Mouse (Mus musculus) liver, adult (tissue): Measurements from ENCODE around the gene Aqp8.
A peak's percentile ranks its signal among the peaks of the same experiment; 100 is the strongest.

Source experiments
- GATA4 ChIP-seq: IDR thresholded peaks from 2 replicates; pipeline ENCODE4 v1.6.1; 2014; ENCODE audit warnings: mild to moderate bottlenecking, low read length; ENCODE audit not compliant: insufficient replicate concordance

Aqp8 gene

DNA sequence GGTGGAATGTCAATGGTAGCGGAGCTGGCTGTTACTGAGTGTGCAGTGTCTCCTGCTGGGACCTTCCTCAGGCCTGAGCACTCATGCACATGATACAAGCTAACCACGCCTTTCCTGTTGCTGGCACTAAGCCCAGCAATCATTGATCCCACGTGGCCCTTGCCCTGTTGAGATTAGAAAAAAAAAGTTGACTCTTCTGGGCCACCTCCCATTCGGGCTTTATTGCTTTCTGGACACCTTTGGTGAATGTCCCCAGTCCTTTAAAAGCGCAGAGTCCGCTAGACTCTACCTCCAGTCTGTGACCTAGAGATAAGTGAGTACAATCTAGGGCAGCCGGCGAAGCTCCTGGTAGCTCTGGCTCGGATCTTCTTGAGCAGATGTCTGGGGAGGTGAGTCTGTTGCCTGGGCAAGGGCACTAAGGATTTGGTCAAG, at the start of gene Aqp8:
Gene Aqp8 (plus strand): TSS at position 222 of the 432 bp plus-strand sequence.
- peak; percentile 58; the same call in 1 of the 2 replicates for TF ChIP-seq GATA4

DNA sequence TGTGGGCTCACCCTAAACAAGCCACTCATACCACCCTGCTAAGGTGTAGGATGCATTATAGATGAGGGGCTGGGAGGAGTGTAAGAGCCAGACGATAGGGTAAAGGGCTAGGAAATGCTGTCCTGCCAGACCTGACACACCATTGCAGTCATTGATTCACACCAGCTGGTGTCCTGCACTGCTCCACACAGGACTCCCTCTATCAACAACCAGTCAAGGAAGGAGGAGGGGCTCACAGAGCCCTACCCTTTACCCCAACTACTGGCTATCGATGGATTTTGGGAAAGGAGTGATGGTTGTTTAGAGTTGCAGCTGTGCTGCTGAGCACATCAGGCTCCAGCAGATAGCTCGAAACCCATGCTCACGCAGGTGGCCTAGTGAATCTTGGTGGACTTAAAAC, 45.3 kb upstream of the Aqp8 start:
- TF ChIP-seq GATA4, result no peak

DNA sequence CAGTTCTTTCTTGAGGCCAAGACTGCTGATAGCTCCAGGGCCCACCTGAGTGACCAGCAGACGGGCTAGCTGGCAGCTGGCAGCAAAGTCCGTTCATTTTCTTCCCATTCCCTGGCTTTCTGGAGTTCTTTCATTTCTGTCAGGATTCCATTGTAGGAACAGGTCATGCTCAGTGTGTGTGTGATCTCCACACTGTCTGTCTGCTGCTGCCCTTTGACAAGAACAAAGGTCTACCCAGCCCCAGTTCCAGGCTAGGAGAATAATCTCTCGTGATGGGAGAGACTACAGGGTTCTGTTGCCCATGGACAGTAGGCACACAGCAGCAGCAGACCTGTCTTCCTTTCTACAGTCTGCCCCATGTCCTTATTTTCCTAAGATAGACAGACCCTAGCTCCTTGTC, 44.4 kb upstream of the Aqp8 start:
- no peak for TF ChIP-seq GATA4

DNA sequence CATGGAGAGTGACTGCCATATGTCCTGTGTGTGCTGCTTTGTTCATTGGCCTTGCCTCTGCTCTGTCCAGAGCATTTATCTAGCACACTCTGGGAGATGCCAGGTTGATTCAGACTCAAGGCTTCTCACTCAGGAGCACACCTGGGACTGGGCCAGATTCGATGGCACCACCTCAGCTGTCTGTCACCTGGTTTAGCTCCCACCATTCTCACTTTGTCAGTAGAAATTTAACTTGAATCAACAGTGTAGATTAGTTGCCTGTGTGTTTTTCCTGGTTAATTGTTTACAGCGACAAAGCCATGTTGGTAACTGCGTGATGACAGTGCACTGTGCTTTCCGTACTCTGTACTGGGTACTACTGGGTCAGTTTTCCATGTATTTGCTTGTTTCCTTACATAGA, 42.1 kb upstream of the Aqp8 start:
- TF ChIP-seq GATA4, result no peak

DNA sequence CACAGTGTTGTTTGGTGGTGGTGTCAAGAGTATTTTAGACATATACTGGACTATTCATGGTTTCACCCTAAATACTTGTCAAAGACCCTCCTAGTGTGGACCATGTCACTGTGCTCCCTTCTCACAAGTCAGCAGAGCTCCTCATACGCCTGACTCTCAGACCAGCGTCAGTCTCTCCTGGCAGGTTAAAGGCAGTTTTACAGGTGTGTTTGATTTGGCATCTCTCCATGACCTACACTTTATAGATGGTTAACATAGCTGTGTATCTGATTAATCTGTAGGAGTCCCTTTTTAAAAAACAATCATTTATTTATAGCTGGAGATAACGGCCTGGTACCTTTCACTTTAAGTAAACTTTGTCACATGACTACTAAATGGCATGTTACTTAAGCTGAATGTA, 40.1 kb upstream of the Aqp8 start:
- no peak for TF ChIP-seq GATA4

DNA sequence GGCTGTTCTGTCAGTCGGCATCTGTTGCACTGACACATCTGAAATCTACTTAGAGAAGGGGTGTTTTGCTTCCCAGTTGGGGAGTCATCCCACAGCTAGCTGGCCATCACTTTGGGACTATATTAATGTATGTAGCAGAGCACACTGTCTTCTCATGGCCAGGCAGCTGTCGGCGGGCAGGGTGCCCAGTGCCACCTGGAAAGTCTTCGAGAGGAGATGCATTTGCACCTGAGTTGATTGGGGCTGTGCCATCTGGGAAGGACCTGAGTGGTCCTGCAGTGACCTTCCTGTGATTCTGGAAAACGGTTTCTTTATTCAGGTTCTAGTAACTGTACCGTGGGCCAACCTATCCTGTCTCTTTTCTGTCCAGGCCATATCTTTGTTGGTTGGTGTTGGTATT, 37.8 kb upstream of the Aqp8 start:
- TF ChIP-seq GATA4, result no peak

DNA sequence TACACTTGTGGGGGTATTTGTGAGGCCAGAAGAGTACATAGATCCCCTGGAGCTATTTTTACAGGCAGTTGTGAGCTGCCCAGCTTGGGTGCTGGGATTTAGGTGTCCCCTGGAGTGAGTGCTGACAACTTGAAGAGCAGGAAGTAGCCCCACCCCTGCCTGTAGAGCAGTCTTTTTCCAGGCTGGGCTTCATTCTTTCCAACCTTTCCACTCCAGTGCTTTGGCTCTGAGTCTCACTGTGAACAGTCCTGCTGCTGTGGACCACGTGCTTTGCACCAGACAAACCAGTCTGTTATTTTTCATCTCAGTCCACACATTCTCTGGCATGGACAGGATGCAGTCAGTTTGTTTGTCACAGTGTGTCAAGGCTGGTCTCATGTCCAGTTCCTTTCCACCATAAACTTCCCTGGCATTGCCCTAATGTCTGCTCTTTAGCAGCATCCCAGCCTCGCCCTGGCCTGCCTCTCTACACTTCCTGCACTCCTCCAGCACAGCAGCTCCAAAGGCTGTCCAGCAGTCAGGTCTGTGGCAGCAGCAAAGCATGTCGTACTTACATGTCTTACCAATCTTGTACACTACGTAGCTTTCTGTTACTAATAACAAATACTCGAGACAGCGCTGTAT, 36.8 kb upstream of the Aqp8 start:
- TF ChIP-seq GATA4, result no peak

DNA sequence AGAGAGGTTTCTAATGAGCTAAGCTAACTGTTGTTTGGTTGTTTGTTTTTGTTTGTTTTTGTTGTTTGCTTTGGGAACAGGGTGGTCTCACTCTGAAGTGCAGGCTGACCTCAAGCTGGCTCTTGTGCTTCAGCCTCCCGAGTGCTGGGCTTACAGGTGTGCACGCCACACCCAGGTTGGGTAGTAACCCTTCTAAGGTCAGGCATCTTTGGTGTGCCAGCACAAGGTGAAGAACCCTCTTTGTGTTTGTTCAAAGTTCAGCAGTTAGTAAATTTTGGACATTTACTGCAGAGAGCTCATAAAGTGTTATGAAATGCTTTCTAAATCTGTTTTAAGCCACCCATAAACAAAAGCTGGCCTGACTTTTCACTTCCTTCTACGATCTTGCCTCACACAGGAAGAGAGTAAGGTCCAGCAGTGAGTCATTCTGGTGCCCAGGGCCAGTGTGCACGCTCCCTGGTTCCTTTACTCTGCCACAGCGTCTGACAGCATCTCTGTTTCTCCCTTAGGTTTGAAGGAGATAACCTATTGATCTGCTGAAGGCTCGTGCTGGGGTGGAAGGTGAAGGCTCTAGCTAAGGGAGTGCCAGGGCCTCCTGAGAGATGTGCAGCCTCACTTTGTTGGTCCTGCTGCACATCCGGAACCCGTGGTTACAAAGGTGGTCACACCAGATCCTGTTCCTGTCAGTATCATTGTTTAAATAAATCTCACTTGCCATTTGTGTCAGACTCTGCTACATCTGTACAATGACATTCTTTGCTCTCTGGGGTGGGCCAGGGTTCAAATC, 32.3 kb upstream of the Aqp8 start:
- TF ChIP-seq GATA4, result no peak

DNA sequence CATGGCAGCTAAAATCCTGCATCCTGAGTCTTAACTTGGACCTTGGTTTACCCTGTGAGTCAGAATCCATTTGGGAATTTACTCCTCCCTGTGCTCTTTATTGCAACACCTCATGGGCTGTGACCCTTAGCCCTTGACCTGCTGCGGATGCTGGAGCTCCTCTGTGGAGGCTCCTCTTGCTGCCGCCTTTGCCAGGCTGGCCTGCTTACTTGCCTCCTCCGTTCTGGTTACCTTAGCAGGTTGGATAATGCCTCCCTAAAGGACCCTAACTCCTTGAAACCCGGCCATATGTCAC, 31.7 kb upstream of the Aqp8 start:
- TF ChIP-seq GATA4, result no peak

DNA sequence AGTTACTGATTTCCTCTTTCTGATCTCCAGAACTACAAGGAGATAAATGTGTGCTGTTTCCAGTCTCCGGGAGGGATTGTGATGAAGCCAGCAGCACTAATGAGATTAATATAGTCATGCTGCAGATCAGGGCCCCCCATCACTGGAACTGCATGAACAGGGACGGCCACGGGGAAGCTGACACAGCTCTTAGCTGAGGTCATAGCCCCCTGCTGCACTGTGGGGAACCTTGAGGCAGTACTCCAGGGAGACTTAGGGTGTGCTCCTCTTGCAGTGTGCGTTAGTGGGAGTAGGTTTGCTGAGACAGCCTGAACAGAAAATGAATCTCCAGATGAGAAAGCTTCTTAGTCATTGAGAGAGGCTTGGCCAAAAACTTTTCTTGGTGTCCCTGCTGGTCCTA, 30.9 kb upstream of the Aqp8 start:
- TF ChIP-seq GATA4, result no peak

DNA sequence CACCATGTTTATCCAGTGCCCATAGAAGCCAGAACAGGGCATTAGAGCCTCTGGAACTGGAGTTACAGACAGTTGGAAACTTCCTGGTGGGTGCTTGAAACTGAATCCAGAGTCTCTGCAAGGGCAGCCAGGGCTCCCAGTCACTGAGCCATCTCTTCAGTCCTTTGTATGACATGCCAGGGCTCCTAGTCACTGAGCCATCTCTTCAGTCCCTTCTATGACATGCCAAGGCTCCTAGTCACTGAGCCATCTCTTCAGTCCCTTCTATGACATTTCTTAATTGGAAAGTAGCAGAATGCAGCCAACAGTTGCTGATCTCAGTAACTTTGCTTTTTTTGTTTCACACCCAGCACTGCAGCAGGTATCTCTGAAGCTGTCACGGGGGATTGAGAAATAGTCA, 20.0 kb upstream of the Aqp8 start:
- no peak for TF ChIP-seq GATA4

DNA sequence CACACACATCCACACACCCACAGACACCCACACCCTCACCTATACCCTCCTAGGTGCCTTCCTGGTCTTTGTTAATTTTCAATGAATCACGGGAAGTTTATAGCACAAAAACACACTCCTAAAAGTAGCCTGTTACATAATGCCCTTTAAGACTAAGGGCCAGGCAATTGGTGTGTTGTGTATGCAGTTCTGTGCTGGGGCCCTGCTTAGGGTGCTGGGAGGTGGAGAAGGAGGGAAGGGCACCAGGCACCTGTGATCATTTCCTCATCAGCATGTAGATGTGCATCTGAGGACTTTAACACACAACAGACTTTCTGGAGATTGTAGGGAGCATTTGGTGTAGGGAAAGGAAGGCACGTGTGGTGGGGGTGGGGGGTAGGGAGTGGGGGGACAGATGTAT, 13.3 kb upstream of the Aqp8 start:
- TF ChIP-seq GATA4, result no peak

DNA sequence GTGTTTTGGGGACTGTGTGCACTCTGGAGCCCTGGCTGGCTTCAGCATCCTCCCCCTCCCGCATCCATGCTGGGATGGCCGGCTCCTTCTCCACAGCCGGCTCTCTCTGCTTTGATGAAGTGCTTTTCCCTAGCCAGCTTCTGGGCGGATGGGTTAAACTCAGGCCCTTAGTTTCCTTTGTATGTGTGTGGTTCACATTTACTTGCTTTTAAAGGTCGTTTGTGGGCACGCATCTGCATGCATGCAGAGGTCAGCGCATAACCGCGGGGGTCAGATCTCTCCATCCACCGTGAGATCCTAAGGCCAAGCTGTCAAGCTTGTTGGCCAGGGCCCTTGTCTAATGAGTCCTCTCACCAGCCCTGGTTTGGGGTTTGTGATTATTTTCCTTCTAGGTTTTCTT, 12.4 kb upstream of the Aqp8 start:
- no peak for TF ChIP-seq GATA4

DNA sequence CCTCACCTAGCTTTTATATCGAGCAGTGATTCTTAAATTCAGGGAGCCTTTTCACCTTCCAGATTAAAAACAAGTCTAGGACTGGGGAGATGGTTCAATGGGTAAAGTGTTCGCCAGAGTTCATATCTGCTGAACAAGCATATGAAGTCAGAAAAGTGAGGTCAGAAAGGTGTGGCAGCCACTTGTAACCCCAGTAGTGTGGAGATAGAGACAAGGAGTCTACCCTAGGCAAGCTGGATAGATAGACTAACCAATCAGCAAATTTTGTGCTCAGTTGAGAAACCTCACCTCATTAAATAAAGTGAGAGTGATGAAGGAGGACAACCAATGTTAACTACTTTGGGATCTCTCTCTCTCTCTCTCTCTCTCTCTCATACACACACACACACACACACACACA, 11.6 kb upstream of the Aqp8 start:
- TF ChIP-seq GATA4, result no peak

DNA sequence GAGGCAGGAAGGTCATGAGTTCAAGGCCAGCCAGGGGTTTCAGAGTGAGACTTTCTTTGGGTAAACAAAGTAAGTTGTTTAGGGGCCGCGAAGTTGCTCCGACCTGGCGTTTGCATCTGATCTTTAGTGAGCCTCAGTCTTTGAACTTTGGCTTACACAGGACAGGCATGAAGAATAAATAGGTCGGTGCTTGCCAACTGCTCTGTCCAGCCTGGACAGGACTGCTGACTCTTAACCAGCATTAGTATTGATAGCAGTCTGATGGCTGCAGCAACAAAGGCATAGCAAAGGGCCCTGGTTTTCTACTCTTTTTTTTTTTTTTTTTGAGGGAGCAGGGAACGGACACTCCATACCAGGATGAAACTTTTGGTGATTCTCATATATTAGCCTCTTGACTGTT, 9.5 kb upstream of the Aqp8 start:
- no peak for TF ChIP-seq GATA4

DNA sequence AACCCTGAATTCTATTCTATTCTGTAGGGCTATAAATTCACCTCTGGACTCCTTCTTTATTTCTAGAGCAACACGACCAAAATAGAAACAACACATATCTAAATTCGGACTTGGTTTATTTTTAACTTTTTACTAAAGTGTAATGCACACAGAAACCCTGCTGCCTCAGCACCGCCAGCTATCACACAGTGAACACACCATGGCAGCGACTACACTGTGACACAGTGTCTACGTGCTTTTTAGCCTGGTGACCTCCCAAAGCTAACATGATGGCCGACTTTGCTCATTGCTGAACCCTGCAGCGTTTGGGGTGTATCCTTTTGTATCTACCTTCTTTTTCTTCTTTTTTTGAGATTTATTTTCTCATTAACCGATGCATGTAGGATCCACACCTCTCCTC, 9.0 kb upstream of the Aqp8 start:
- no peak for TF ChIP-seq GATA4

DNA sequence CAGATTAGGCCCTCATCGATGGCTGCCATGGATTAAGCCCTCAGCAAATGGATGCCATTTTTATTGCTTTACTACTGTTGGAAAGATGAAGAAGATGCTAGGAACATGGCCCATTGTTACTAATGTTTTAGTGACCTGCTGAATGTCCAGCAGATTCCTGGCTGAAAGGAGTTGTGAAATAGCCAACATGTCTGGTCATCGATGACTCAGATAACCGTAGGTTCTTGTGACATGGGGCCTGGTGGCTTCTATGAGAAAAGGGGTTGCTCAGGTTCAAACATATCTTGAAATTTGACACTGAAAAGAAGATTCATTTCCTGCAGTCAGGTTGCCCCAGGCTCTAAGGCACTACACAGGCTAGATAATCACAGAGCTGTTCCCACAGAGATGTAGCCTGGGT, 7.0 kb upstream of the Aqp8 start:
- no peak for TF ChIP-seq GATA4
